Mouse (Mus musculus): ENCODE measurements around the gene Slc52a3.

Gene Slc52a3

GRCm38 (mm10) chr2:152048981-152049441 lies 52.7 kb downstream of the Slc52a3 start:
- DNase-seq (ENCODE audit: low spot score), result no peak

GRCm38 (mm10) chr2:152049611-152050270 lies 53.4 kb downstream of the Slc52a3 start:
- DNase-seq (ENCODE audit: low spot score), result no peak

GRCm38 (mm10) chr2:152050316-152050715 lies 54.0 kb downstream of the Slc52a3 start:
- no peak for DNase-seq (ENCODE audit: low spot score)

- no peak for DNase-seq (ENCODE audit: low spot score)
These were observed 55.7 kb downstream of the Slc52a3 start for GRCm38 (mm10) chr2:152051985-152052384.

- no peak for DNase-seq (ENCODE audit: low spot score)
These were observed 59.1 kb downstream of the Slc52a3 start for GRCm38 (mm10) chr2:152055406-152055805.

- no peak for DNase-seq (ENCODE audit: low spot score)
These were observed 60.3 kb downstream of the Slc52a3 start for GRCm38 (mm10) chr2:152056368-152057251.

- DNase-seq (ENCODE audit: low spot score), result no peak
These were observed 60.9 kb downstream of the Slc52a3 start for GRCm38 (mm10) chr2:152057252-152057563.

Data from layer of hippocampus, adult 9-10 months (tissue).